Mouse (Mus musculus) forebrain, embryonic 11.5 days (tissue): Measurements from ENCODE around the gene Gm49711. TPM values are rescaled to one million over a fixed set of nuclear protein-coding genes. Genes with fewer than 3 reads are reported as not detected.

ENCODE experiments used
- ATAC-seq: fragments of 200-750 bp; cut with Nextera tagmentation; replicated peaks from 2 replicates; pipeline ENCODE4 v1.8.0; 2017; ENCODE audit warnings: moderate TSS enrichment; ENCODE audit not compliant: low FRiP score
- DNase-seq: peaks from one replicate; pipeline ENCODE4 v3.0.0-alpha.2; 2017; ENCODE audit warnings: low spot score
- H3K27ac ChIP-seq: fragments of 300-500 bp; sonication (generic); 2 replicates; pipeline ENCODE4 v1.5.1; 2014; ENCODE audit warnings: low read depth, low read length
- H3K27me3 ChIP-seq: fragments of 300-500 bp; sonication (generic); 2 replicates; pipeline ENCODE4 v1.6.1; 2014; ENCODE audit warnings: mild to moderate bottlenecking, low read length, mixed read lengths; ENCODE audit not compliant: control insufficient read depth, insufficient read depth
- H3K36me3 ChIP-seq: fragments of 300-500 bp; sonication (generic); 2 replicates; pipeline ENCODE4 v1.6.1; 2014; ENCODE audit warnings: mild to moderate bottlenecking, low read length, moderate library complexity, mixed read lengths; ENCODE audit not compliant: control insufficient read depth, insufficient read depth
- H3K4me1 ChIP-seq: fragments of 300-500 bp; sonication (generic); replicated peaks from 2 replicates; pipeline ENCODE4 v1.6.1; 2014; ENCODE audit warnings: low read length, mixed read lengths; ENCODE audit not compliant: control insufficient read depth, insufficient read depth
- H3K4me2 ChIP-seq: fragments of 300-500 bp; sonication (generic); 2 replicates; pipeline ENCODE4 v1.6.1; 2014; ENCODE audit warnings: low read depth, mild to moderate bottlenecking, low read length, moderate library complexity, mixed read lengths; ENCODE audit not compliant: severe bottlenecking
- H3K4me3 ChIP-seq: fragments of 300-500 bp; sonication (generic); 2 replicates; pipeline ENCODE4 v1.5.1; 2014; ENCODE audit warnings: low read depth, low read length
- H3K9ac ChIP-seq: fragments of 300-500 bp; sonication (generic); 2 replicates; pipeline ENCODE4 v1.6.1; 2014; ENCODE audit warnings: low read length
- H3K9me3 ChIP-seq: fragments of 300-500 bp; sonication (generic); 2 replicates; pipeline ENCODE4 v1.6.1; 2016; ENCODE audit warnings: low read length, mixed read lengths; ENCODE audit not compliant: control insufficient read depth
- WGBS: fragments of 180-500 bp; shearing (Covaris S2); extraction: QIAGEN DNeasy Blood & Tissue Kit; methylation state at CpG from one replicate; pipeline ENCODE4 v1.1.7; 2014; 5-methylcytosine and 5-hydroxymethylcytosine counted together
- polyA plus RNA-seq: library from polyadenylated mRNA; unstranded; fragments of >200 nt; fragmentation: Nextera tagmentation; extraction: Ambion mirVana; gene quantifications from 2 replicates; pipeline ENCODE4 v1.2.1, GENCODE M21; 2014

Gm49711 gene
- polyA plus RNA-seq, 1 experiment from 2014 or later, result 0.17 TPM

DNA sequence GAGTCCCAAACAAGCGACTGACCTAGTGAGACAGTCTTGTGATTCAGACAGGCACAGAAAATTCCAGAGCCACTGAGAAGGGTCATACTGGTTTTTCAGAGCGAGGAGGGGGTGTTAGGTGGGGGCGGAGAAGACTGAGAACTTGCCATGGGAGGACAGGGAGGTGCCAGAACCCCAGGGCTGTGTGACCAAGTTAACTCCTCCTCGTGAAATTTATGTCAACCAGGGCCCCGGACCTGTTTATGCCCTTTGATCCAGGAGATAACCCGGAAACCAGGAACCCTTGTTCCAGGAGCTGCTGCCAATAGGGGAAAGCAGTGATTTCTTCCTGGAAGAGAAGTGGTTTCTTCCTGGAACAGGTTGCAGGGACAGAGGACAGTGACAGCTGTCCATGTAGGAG is 101.0 kb downstream of the Gm49711 start:
- peak overlapping the region; percentile 40 for H3K4me3 ChIP-seq
- ATAC-seq, result no peak

DNA sequence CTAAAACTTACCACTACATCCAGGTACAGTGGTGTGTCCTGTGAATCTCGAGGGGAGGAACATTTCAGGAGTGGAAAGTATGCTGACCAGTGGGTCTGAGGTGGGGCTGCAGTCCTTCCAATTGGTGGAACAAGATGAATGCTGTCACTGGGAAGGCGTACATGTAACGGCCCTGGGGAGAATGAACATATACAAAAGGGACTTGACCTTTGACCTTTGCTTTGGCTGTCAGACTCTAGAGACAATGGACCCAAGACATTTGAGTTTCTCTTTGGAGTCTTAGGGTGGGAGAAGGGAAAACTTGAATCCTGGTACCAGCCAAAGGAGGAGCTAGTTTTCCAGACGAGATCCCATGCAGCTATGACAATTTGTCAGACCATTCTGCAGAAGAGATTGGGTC is 104.2 kb downstream of the Gm49711 start:
- ATAC-seq (no peak), DNase-seq (no peak)
- 28% methylated on average over 4 of the region's 4 CpGs for WGBS
- no peak overlapping the region for H3K27ac ChIP-seq
- H3K9ac ChIP-seq, result no peak overlapping the region
- H3K4me1 ChIP-seq, result peaks cover 12% of the 10 kb centered on the region; the same call in 1 of the 2 replicates
- H3K4me2 ChIP-seq, result no peak overlapping the region
- no peaks in the 10 kb centered on the region for H3K36me3 ChIP-seq
- H3K27me3 ChIP-seq, result no peaks in the 10 kb centered on the region
- H3K4me3 ChIP-seq, result no peak overlapping the region
- H3K9me3 ChIP-seq, result no peaks in the 10 kb centered on the region

More for the DNA sequence above, 101.0 kb downstream of the Gm49711 start:
- no peak for DNase-seq
- 56% methylated on average over 6 of the region's 6 CpGs for WGBS
- Histone ChIP-seq H3K4me1 (peaks cover 12% of the 10 kb centered on the region; the same call in 1 of the 2 replicates), H3K27ac (no peak overlapping the region), H3K4me2 (peak overlapping the region; percentile 88), H3K9me3 (no peaks in the 10 kb centered on the region), H3K27me3 (no peaks in the 10 kb centered on the region), H3K9ac (peak overlapping the region; percentile 59; the same call in 1 of the 2 replicates), H3K36me3 (no peaks in the 10 kb centered on the region)

- Histone ChIP-seq H3K27ac (no peak overlapping the region), H3K9ac (no peak overlapping the region), H3K36me3 (no peaks in the 10 kb centered on the region), H3K4me3 (no peak overlapping the region), H3K9me3 (no peaks in the 10 kb centered on the region; the same call in 1 of the 2 replicates), H3K4me2 (no peak overlapping the region), H3K27me3 (no peaks in the 10 kb centered on the region), H3K4me1 (peaks cover 5% of the 10 kb centered on the region; the same call in 1 of the 2 replicates)
- 82% methylated on average over 4 of the region's 4 CpGs for WGBS
- ATAC-seq (no peak), DNase-seq (no peak)
Observed at GRCm38 (mm10) chr16:92163545-92163944, 105.4 kb downstream of the Gm49711 start.

GRCm38 (mm10) chr16:92176052-92176451 is 117.9 kb downstream of the Gm49711 start:
- no peak for ATAC-seq

DNA sequence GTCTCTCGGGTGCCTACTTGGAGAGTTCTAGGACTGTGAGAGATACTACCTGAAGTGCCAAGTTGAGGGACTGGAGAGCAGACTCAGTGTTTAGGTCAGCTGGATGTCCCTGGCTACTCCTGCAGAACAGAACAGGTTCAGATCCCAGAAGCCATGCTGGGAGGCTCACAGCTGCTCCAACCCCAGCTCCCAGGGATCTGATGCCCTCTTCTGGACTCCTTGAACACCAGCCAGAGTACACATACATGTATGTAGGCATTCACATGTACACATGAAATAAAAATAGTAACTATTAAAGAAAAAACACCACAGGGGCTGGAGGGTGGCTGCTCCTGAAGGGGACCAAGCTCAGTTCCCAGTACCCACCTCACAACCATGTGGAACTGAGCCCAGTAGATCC is 119.6 kb downstream of the Gm49711 start:
- no peaks in the 10 kb centered on the region for H3K9me3 ChIP-seq
- ATAC-seq (no peak), DNase-seq (no peak)
- no peaks in the 10 kb centered on the region for H3K27me3 ChIP-seq
- H3K27ac ChIP-seq, result no peak overlapping the region
- no peak overlapping the region for H3K4me3 ChIP-seq
- H3K9ac ChIP-seq, result no peak overlapping the region
- WGBS, result 93% methylated on average over 1 of the region's 1 CpGs
- H3K4me1 ChIP-seq, result no peaks in the 10 kb centered on the region
- H3K36me3 ChIP-seq, result no peaks in the 10 kb centered on the region
- no peak overlapping the region for H3K4me2 ChIP-seq

More at GRCm38 (mm10) chr16:92176052-92176451, 117.9 kb downstream of the Gm49711 start:
- Histone ChIP-seq H3K36me3 (no peaks in the 10 kb centered on the region), H3K4me1 (no peaks in the 10 kb centered on the region), H3K27me3 (no peaks in the 10 kb centered on the region), H3K4me2 (no peak overlapping the region), H3K9ac (no peak overlapping the region), H3K9me3 (no peaks in the 10 kb centered on the region), H3K27ac (no peak overlapping the region), H3K4me3 (no peak overlapping the region)
- WGBS, result 77% methylated on average over 1 of the region's 1 CpGs
- DNase-seq, result no peak

- Histone ChIP-seq H3K4me3 (no peak overlapping the region), H3K9me3 (no peaks in the 10 kb centered on the region), H3K27me3 (no peaks in the 10 kb centered on the region), H3K4me2 (no peak overlapping the region), H3K36me3 (no peaks in the 10 kb centered on the region), H3K4me1 (no peaks in the 10 kb centered on the region), H3K27ac (no peak overlapping the region), H3K9ac (no peak overlapping the region)
- WGBS, result 69% methylated on average over 8 of the region's 8 CpGs
- DNase-seq (no peak), ATAC-seq (no peak)
Observed at GRCm38 (mm10) chr16:92179306-92179705, 121.2 kb downstream of the Gm49711 start.

GRCm38 (mm10) chr16:92183477-92183876 is 125.4 kb downstream of the Gm49711 start:
- H3K27me3 ChIP-seq, result no peaks in the 10 kb centered on the region
- no peak overlapping the region for H3K4me2 ChIP-seq
- no peaks in the 10 kb centered on the region for H3K9me3 ChIP-seq
- no peak overlapping the region for H3K4me3 ChIP-seq
- DNase-seq (no peak), ATAC-seq (no peak)
- H3K36me3 ChIP-seq, result no peaks in the 10 kb centered on the region
- no peaks in the 10 kb centered on the region for H3K4me1 ChIP-seq
- 78% methylated on average over 4 of the region's 4 CpGs for WGBS
- H3K27ac ChIP-seq, result no peak overlapping the region
- no peak overlapping the region for H3K9ac ChIP-seq

DNA sequence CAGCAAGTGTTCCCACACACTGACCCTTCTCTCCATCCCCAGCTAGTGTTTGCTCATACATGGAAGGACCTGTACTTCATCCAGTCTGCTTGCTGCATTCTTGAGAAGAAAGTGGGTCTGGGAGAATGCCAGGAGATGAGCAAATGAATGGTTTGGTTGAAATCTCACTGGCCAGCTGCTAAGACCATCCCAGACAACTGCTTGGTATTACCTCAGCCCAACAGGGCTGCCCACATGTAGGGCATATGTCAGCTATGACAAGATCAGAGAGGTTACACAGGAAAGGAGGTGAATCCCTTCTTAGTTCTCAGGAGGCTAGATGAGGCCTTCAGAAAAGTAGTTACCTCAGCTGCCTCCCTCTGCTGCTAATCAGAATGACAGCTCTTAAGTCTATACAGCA is 132.5 kb downstream of the Gm49711 start:
- Histone ChIP-seq H3K4me3 (no peak overlapping the region), H3K27me3 (no peaks in the 10 kb centered on the region), H3K9me3 (no peaks in the 10 kb centered on the region), H3K27ac (no peak overlapping the region), H3K4me1 (no peaks in the 10 kb centered on the region), H3K36me3 (no peaks in the 10 kb centered on the region), H3K4me2 (no peak overlapping the region), H3K9ac (no peak overlapping the region)
- DNase-seq, result no peak
- no peak for ATAC-seq

DNA sequence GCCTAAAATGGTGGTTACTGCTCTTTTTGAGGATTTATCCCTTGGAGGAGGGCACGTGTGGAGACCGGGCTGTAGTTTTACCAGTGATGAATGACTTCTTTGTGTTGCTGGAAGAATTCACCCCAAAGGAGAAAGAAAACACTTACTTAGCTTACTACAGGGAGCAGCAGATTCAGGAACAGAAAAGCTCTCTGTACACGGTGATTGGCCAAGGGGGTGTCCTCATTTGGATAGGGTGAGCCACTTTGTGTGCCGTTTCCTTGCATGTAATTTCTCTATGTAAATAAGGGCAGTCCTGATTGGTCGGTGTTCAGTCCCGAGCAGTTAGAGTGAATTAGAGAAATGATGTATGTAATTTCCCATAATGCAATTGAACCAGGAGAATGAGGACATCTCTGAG is 137.0 kb downstream of the Gm49711 start:
- H3K4me1 ChIP-seq, result no peaks in the 10 kb centered on the region
- no peak overlapping the region for H3K4me3 ChIP-seq
- H3K4me2 ChIP-seq, result no peak overlapping the region
- no peak overlapping the region for H3K9ac ChIP-seq
- 70% methylated on average over 6 of the region's 6 CpGs for WGBS
- H3K9me3 ChIP-seq, result no peaks in the 10 kb centered on the region
- H3K27ac ChIP-seq, result no peak overlapping the region
- DNase-seq (no peak), ATAC-seq (no peak)
- no peaks in the 10 kb centered on the region for H3K36me3 ChIP-seq
- H3K27me3 ChIP-seq, result no peaks in the 10 kb centered on the region
